Mouse (Mus musculus) liver, embryonic 14.5 days (tissue): ENCODE data around the gene Olfr92. TPM values are rescaled to one million over a fixed set of nuclear protein-coding genes. Genes with fewer than 3 reads are reported as not detected.

ENCODE experiments used
- ATAC-seq: fragments of 200-750 bp; cut with Nextera tagmentation; 2 replicates; pipeline ENCODE4 v1.8.0; 2017; ENCODE audit warnings: moderate number of reproducible peaks, mild to moderate bottlenecking, moderate library complexity; ENCODE audit not compliant: insufficient read depth
- DNase-seq, 3 experiments: peaks; one replicate each; pipeline ENCODE4 v3.0.0-alpha.2; 2012 to 2013; ENCODE audit warnings: low read depth in 3 of 3, low spot score in 3 of 3
- H3K27ac ChIP-seq: fragments of 300-500 bp; sonication (generic); 2 replicates; pipeline ENCODE4 v1.5.1; 2014; ENCODE audit warnings: moderate library complexity, mild to moderate bottlenecking, control low read depth, inconsistent platforms
- H3K27me3 ChIP-seq: fragments of 300-500 bp; sonication (generic); 2 replicates; pipeline ENCODE4 v1.6.1; 2014; ENCODE audit warnings: mild to moderate bottlenecking, low read length, moderate library complexity; ENCODE audit not compliant: control insufficient read depth, insufficient read depth
- H3K36me3 ChIP-seq: fragments of 300-500 bp; sonication (generic); replicated peaks from 2 replicates; pipeline ENCODE4 v1.6.1; 2014; ENCODE audit warnings: low read depth; ENCODE audit not compliant: control insufficient read depth, insufficient read depth
- H3K4me1 ChIP-seq, 2 experiments: fragments of 200-500 bp in 1 of 2; fragments of 300-500 bp in 1 of 2; sonication (generic) in 1 of 2; replicated peaks; 2 replicates each; pipeline ENCODE4 v1.6.1; 2012 to 2014; ENCODE audit warnings: antibody characterized with exemption in 1 of 2, inconsistent platforms in 1 of 2, low read length in 1 of 2; ENCODE audit not compliant: control insufficient read depth in 2 of 2, insufficient read depth in 2 of 2
- H3K4me2 ChIP-seq: fragments of 300-500 bp; sonication (generic); 2 replicates; pipeline ENCODE4 v1.6.1; 2014; ENCODE audit warnings: low read depth, mild to moderate bottlenecking, control low read depth, moderate library complexity
- H3K4me3 ChIP-seq, 2 experiments: fragments of 200-500 bp in 1 of 2; fragments of 300-500 bp in 1 of 2; sonication (generic) in 1 of 2; 2 replicates each; pipeline ENCODE4 v1.5.1; 2012 to 2014; ENCODE audit warnings: low read depth in 2 of 2, low read length in 2 of 2, mild to moderate bottlenecking in 2 of 2, control low read depth in 1 of 2, inconsistent platforms in 1 of 2, moderate library complexity in 1 of 2; ENCODE audit not compliant: insufficient read depth in 1 of 2
- H3K9ac ChIP-seq: fragments of 300-500 bp; sonication (generic); replicated peaks from 2 replicates; pipeline ENCODE4 v1.6.1; 2014; ENCODE audit warnings: mild to moderate bottlenecking, control low read depth, moderate library complexity
- H3K9me3 ChIP-seq: fragments of 300-500 bp; sonication (generic); 2 replicates; pipeline ENCODE4 v1.6.1; 2016; ENCODE audit warnings: low read length, mixed read lengths; ENCODE audit not compliant: control insufficient read depth
- CTCF ChIP-seq: IDR thresholded peaks from 2 replicates; pipeline ENCODE4 v1.5.1; 2016; ENCODE audit warnings: antibody characterized with exemption, low read depth, control low read depth
- EP300 ChIP-seq: IDR thresholded peaks from 2 replicates; pipeline ENCODE4 v1.6.1; 2016; ENCODE audit warnings: antibody characterized with exemption, low read depth
- WGBS: fragments of 180-500 bp; shearing (Covaris S2); extraction: QIAGEN DNeasy Blood & Tissue Kit; methylation state at CpG from one replicate; pipeline ENCODE4 v1.1.7; 2014; ENCODE audit not compliant: insufficient replicate concordance; 5-methylcytosine and 5-hydroxymethylcytosine counted together
- polyA plus RNA-seq, 2 experiments: library from polyadenylated mRNA; depleted of rRNA in 1 of 2; stranded (reverse) in 1 of 2; unstranded in 1 of 2; fragments of >200 nt; fragmentation: Nextera tagmentation in 1 of 2; extraction: Ambion mirVana in 1 of 2; gene quantifications; 2 replicates each; pipeline versions ENCODE4 v1.2.1 to v1.2.3; 2012 to 2014

The Olfr92 gene
- polyA plus RNA-seq, 2 experiments, result not detected

DNA sequence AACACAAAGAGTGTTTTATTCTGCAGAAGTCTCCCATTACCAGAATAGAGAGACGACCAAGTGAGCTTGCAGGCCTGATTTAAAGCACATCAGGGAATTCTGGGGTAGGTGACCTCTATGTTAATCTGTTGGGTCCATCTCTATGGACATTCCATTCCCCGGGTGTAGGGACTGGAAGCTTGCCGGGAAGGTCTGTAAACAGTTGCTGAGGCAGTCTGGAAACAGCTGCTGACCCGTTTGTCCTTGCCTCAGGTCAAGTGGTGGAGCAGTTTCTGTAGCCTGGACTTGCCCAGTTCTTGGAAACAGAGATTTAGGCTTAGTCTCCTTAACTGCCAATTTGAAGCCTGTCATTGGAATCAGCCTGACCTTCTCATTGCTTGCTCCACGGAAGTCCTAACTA is 39.8 kb downstream of the Olfr92 start:
- no peak for DNase-seq
- no peak overlapping the region for H3K4me3 ChIP-seq
- H3K36me3 ChIP-seq, result no peaks in the 10 kb centered on the region
- TF ChIP-seq EP300, result no peak
- no peak for TF ChIP-seq CTCF
- H3K4me2 ChIP-seq, result no peak overlapping the region
- H3K4me1 ChIP-seq, result no peaks in the 10 kb centered on the region
- no peak for ATAC-seq
- no peaks in the 10 kb centered on the region for H3K9me3 ChIP-seq
- no peak overlapping the region for H3K27ac ChIP-seq
- WGBS, result 26% methylated on average over 5 of the region's 5 CpGs
- no peaks in the 10 kb centered on the region for H3K27me3 ChIP-seq
- no peak overlapping the region for H3K9ac ChIP-seq

- H3K27me3 ChIP-seq, result no peaks in the 10 kb centered on the region
- no peaks in the 10 kb centered on the region for H3K4me1 ChIP-seq
- H3K4me2 ChIP-seq, result no peak overlapping the region
- DNase-seq (no peak), ATAC-seq (no peak)
- H3K9me3 ChIP-seq, result no peaks in the 10 kb centered on the region
- 39% methylated on average over 2 of the region's 2 CpGs for WGBS
- H3K36me3 ChIP-seq, result no peaks in the 10 kb centered on the region
- H3K4me3 ChIP-seq, result no peak overlapping the region
- TF ChIP-seq CTCF (no peak), EP300 (no peak)
- H3K27ac ChIP-seq, result no peak overlapping the region
- no peak overlapping the region for H3K9ac ChIP-seq
Measured at GRCm38 (mm10) chr17:37078990-37079389, 40.9 kb downstream of the Olfr92 start.

GRCm38 (mm10) chr17:37078193-37078592 is 41.7 kb downstream of the Olfr92 start:
- Histone ChIP-seq H3K4me1 (no peaks in the 10 kb centered on the region), H3K36me3 (no peaks in the 10 kb centered on the region), H3K4me2 (no peak overlapping the region), H3K27ac (no peak overlapping the region), H3K27me3 (no peaks in the 10 kb centered on the region), H3K9ac (no peak overlapping the region), H3K9me3 (no peaks in the 10 kb centered on the region), H3K4me3 (no peak overlapping the region)
- no peak for ATAC-seq
- 50% methylated on average over 1 of the region's 1 CpGs for WGBS
- no peak for DNase-seq
- no peak for TF ChIP-seq CTCF
- no peak for TF ChIP-seq EP300

- Histone ChIP-seq H3K27ac (no peak overlapping the region), H3K9me3 (no peaks in the 10 kb centered on the region), H3K9ac (no peak overlapping the region), H3K4me1 (no peaks in the 10 kb centered on the region), H3K4me3 (no peak overlapping the region), H3K27me3 (no peaks in the 10 kb centered on the region), H3K36me3 (no peaks in the 10 kb centered on the region), H3K4me2 (no peak overlapping the region)
- DNase-seq (no peak), ATAC-seq (no peak)
- TF ChIP-seq EP300 (no peak), CTCF (no peak)
- WGBS, result 53% methylated on average over 2 of the region's 2 CpGs
Measured at GRCm38 (mm10) chr17:37075766-37076165, 44.1 kb downstream of the Olfr92 start.

DNA sequence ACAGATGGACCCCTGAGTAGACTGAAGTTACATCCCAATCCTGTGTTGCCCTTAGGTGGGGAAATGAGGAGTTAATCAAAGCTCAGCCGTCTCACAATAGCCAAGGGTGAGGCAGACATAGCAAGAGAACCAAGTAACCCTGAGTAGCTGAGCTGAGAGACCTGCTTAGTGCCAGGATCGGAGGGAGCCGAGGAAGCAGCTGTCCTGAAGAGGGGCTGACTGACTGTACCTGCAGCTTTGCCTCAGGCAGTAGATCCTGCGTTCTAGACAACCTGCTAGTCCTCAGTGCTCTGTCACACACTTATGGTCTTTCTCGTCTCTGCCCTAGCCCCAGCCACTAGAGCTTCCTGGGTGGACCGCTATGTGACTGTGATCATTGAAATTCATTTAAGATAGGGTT is 44.7 kb downstream of the Olfr92 start:
- ATAC-seq (no peak), DNase-seq (no peak)
- Histone ChIP-seq H3K4me1 (no peaks in the 10 kb centered on the region), H3K4me2 (no peak overlapping the region), H3K27ac (no peak overlapping the region), H3K4me3 (no peak overlapping the region), H3K9ac (no peak overlapping the region), H3K36me3 (no peaks in the 10 kb centered on the region), H3K27me3 (no peaks in the 10 kb centered on the region), H3K9me3 (no peaks in the 10 kb centered on the region)
- WGBS, result 73% methylated on average over 6 of the region's 6 CpGs
- TF ChIP-seq EP300, result no peak
- no peak for TF ChIP-seq CTCF
